Mouse (Mus musculus) small intestine, adult 2 months (tissue): ENCODE data around the gene Cwf19l1. TPM values are rescaled to one million over a fixed set of nuclear protein-coding genes. Genes with fewer than 3 reads are reported as not detected.

Source experiments
- H3K27ac ChIP-seq: fragments of 200-500 bp; 2 replicates; pipeline ENCODE4 v1.5.1; 2012; ENCODE audit warnings: low read depth, low read length, control low read depth, inconsistent platforms; ENCODE audit not compliant: insufficient read depth
- H3K27me3 ChIP-seq: fragments of 200-500 bp; 2 replicates; pipeline ENCODE4 v1.6.1; 2012; ENCODE audit warnings: mild to moderate bottlenecking, moderate library complexity, low read length, inconsistent platforms; ENCODE audit not compliant: control insufficient read depth, insufficient read depth
- H3K36me3 ChIP-seq: fragments of 200-500 bp; 2 replicates; pipeline ENCODE4 v1.6.1; 2012; ENCODE audit warnings: mild to moderate bottlenecking, low read length, control low read depth, inconsistent platforms; ENCODE audit not compliant: control insufficient read depth, insufficient read depth
- H3K4me1 ChIP-seq: fragments of 200-500 bp; 2 replicates; pipeline ENCODE4 v1.6.1; 2012; ENCODE audit warnings: low read length, inconsistent platforms, mixed read lengths; ENCODE audit not compliant: control insufficient read depth, insufficient read depth, insufficient read length
- H3K4me3 ChIP-seq: fragments of 200-500 bp; 2 replicates; pipeline ENCODE4 v1.5.1; 2012; ENCODE audit warnings: low read depth, mild to moderate bottlenecking, control low read depth, inconsistent platforms, low read length, moderate library complexity
- CTCF ChIP-seq: fragments of 200-500 bp; IDR thresholded peaks from 2 replicates; pipeline ENCODE4 v1.5.1; 2012; ENCODE audit warnings: low read depth, mild to moderate bottlenecking, control low read depth, inconsistent platforms, low read length, moderate library complexity, mixed read lengths; ENCODE audit not compliant: insufficient replicate concordance, insufficient read length; ENCODE audit errors: extremely low read depth
- POLR2A ChIP-seq: fragments of 200-500 bp; IDR thresholded peaks from 2 replicates; pipeline ENCODE4 v1.6.1; 2012; ENCODE audit warnings: low read depth, mild to moderate bottlenecking, control low read depth, inconsistent platforms, low read length, moderate library complexity
- WGBS: fragments of 180-500 bp; shearing (Covaris S2); methylation state at CpG from one replicate; pipeline ENCODE4 v1.1.7; 2018; 5-methylcytosine and 5-hydroxymethylcytosine counted together
- polyA plus RNA-seq: library from polyadenylated mRNA; depleted of rRNA; stranded (reverse); fragments of >200 nt; gene quantifications from 2 replicates; pipeline ENCODE4 v1.2.3, GENCODE M21; 2012

Gene Cwf19l1
- polyA plus RNA-seq, 1 experiment: 1.7 TPM

DNA sequence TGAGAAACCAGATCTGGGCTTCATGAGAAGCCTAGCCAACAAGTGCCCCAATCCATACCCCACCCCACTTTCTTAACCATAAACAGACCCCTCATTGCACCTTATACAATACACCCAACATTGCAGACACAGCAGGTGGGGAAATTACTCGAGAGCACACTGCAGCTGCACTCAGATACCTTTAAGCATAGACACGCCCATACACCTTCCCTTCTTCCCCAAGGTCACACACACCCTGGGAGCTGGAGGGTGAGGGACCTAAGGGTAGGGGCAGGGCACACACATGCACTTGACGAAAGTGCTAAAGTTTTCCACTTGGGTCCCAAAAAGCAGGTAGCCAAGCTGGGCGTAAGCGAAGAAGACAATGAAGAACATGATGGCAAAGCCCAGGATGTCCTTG lies 18.1 kb upstream of the Cwf19l1 start:
- H3K27me3 ChIP-seq: no peaks in the 10 kb centered on the region
- 61% methylated on average over 5 of the region's 5 CpGs for WGBS
- no peak overlapping the region for H3K27ac ChIP-seq
- H3K4me3 ChIP-seq: no peak overlapping the region
- no peak for TF ChIP-seq POLR2A
- TF ChIP-seq CTCF: no peak
- no peaks in the 10 kb centered on the region for H3K36me3 ChIP-seq
- H3K4me1 ChIP-seq: no peaks in the 10 kb centered on the region

GRCm38 (mm10) chr19:44148991-44149390 lies 13.3 kb upstream of the Cwf19l1 start:
- no peaks in the 10 kb centered on the region; the same call in 1 of the 2 replicates for H3K36me3 ChIP-seq
- no peak overlapping the region for H3K27ac ChIP-seq
- no peak for TF ChIP-seq POLR2A
- no peak for TF ChIP-seq CTCF
- H3K27me3 ChIP-seq: no peaks in the 10 kb centered on the region; the same call in 1 of the 2 replicates
- 81% methylated on average over 2 of the region's 2 CpGs for WGBS
- H3K4me1 ChIP-seq: peaks cover 6% of the 10 kb centered on the region; the same call in 1 of the 2 replicates
- H3K4me3 ChIP-seq: no peak overlapping the region

DNA sequence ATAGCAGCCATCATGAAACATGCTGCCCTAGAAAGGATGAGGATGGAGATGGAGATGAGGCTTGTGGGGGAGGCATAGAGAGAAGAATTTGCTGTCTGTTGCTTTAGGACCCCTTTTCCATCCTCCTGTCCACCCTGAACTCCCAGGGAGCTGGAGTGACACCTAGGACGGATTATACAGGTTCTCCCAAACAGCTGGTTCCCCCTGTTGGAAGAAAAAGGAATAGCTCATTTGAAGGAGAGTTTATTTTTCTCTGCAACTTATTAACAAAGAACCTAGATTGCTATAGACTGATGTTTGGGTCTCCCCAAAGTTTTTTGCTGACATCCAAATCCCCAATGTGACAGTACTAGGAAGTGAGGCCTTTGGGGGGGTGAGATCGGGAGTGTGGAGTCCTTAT lies 12.7 kb upstream of the Cwf19l1 start:
- peaks cover 6% of the 10 kb centered on the region; the same call in 1 of the 2 replicates for H3K4me1 ChIP-seq
- no peaks in the 10 kb centered on the region; the same call in 1 of the 2 replicates for H3K27me3 ChIP-seq
- WGBS: 33% methylated on average over 2 of the region's 2 CpGs
- TF ChIP-seq POLR2A (no peak), CTCF (peak; percentile 32; the same call in 1 of the 2 replicates)
- H3K36me3 ChIP-seq: peaks cover 3% of the 10 kb centered on the region; the same call in 1 of the 2 replicates
- H3K27ac ChIP-seq: no peak overlapping the region
- no peak overlapping the region for H3K4me3 ChIP-seq

DNA sequence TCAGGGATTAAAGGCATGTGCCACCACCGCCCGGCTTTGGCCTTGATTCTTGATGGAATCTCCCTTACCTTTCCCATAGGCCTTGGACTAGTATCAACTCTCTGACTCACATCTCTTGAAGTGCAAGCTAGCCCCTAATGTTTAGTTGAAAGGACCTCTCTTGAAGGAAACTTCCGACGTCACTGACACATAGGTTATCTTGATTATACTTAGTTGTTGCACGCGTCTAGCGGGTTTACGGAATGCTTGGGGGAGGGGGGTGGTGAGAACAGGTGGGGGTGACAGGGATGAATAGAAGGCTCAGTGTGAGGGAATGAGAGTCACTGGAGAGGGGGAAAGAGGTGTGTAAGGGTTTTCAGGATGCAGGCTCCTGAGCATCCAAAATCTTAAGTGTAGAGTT lies 11.3 kb upstream of the Cwf19l1 start:
- Histone ChIP-seq H3K27me3 (no peaks in the 10 kb centered on the region; the same call in 1 of the 2 replicates), H3K36me3 (peaks cover 12% of the 10 kb centered on the region), H3K4me3 (no peak overlapping the region), H3K4me1 (peaks cover 6% of the 10 kb centered on the region; the same call in 1 of the 2 replicates), H3K27ac (no peak overlapping the region)
- TF ChIP-seq CTCF (no peak), POLR2A (no peak)
- whole genome bisulfite sequencing: 94% methylated on average over 8 of the region's 8 CpGs

DNA sequence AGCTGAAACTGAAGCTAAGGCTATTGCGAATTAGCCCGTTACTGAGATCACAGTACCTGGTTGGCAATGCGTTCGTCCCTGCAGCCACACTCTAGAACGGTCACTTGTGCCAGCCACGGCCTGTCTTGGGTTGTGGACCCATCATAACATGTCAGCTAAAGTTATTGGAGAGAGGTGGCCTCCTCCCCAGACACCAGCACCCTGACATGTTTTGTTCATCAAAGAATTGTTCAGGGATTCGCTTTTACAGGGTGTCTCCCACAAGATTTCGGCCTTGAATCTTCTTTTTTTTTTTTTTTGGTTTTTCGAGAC lies 10.8 kb upstream of the Cwf19l1 start:
- Histone ChIP-seq H3K27me3 (no peaks in the 10 kb centered on the region; the same call in 1 of the 2 replicates), H3K27ac (0 out of 2 replicates have a peak overlapping the region, but pooled peaks have one; percentile 3), H3K4me3 (peak overlapping the region; percentile 64), H3K36me3 (peaks cover 16% of the 10 kb centered on the region), H3K4me1 (peaks cover 6% of the 10 kb centered on the region; the same call in 1 of the 2 replicates)
- no peak for TF ChIP-seq CTCF
- WGBS: 32% methylated on average over 9 of the region's 9 CpGs

DNA sequence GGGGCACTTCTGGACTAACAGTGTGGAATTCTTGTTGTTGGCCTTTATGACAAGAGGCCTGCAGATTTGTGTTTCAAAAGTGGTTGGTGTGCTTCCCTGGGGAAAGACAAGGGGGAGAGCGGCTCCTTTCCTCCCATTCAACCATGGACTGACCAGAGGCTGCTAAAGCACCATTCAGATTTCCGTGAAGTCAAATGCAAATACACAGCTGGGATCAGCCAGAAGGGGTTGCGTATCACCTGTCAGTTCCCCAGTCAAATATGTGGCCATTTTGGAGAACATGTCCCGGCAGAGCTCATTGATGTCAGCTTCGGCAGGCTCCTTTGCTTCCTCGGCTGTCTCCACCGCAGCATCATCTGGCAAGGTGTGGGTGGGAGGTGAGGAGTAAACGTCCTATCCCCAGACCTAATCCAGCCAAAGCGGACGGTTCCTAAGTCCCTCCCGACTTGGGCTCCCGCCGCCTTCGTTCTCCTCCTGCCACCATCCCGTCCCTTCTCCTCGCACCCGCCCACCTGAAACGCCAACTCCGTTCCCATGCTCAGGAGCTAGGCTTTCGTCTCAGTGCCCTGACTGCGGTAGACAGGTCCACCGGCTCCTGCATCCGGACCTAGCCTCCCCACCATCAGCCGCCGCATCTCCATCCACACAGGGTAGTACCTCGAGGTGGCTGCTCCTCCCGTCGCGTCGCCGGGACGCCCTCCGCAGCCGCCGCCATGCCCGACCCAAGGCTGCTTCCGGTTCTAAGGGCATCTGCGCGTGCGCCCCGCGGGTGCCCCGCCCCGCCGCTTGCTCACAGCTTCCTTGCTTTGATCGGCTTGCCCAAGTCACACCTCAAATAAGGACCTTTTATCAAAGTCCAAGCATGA lies 10.3 kb upstream of the Cwf19l1 start, which contains the start of gene Bloc1s2:
TSS of gene Bloc1s2 (minus strand) at position 745 of the 866 bp plus-strand sequence.
- Histone ChIP-seq H3K36me3 (peaks cover 18% of the 10 kb centered on the region), H3K4me1 (peaks cover 6% of the 10 kb centered on the region; the same call in 1 of the 2 replicates), H3K4me3 (peak within 1 kb of the TSS; percentile 64), H3K27me3 (no peaks in the 10 kb centered on the region; the same call in 1 of the 2 replicates), H3K27ac (0 out of 2 replicates have a peak within 1 kb of the TSS, but pooled peaks have one; percentile 3)
- TF ChIP-seq CTCF (no peak), POLR2A (peak; percentile 63)
- 1% methylated on average over 46 of the region's 46 CpGs for WGBS

- H3K36me3 ChIP-seq: peaks cover 24% of the 10 kb centered on the region
- H3K4me1 ChIP-seq: peaks cover 6% of the 10 kb centered on the region; the same call in 1 of the 2 replicates
- TF ChIP-seq POLR2A (no peak), CTCF (no peak)
- no peak overlapping the region for H3K27ac ChIP-seq
- no peak overlapping the region for H3K4me3 ChIP-seq
- 71% methylated on average over 9 of the region's 9 CpGs for WGBS
- H3K27me3 ChIP-seq: no peaks in the 10 kb centered on the region; the same call in 1 of the 2 replicates
Observed at GRCm38 (mm10) chr19:44144366-44144765, 8.7 kb upstream of the Cwf19l1 start.
